12 mouse cellular contexts compared by ENCODE assay signal in the genomic region with DNA sequence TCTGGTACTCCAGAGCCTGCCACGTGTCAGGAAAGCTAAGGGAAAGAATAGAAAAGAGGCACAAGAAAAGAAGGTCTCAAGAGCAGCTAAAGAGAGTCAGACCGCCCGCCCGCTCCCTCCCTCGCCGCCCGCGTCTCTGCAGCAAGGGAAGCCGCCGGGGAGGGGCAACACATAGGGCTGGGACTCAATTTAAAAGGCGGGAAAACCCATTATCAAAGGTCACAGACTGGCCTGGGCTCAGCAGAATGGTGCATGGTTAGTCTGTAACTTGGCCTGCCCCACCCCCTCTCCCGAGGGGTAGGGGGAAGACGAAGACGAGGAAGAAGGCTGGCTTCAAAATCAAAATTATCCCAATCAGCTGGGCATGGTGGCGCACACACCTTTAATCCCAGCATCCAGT. TPM values are rescaled to one million over a fixed set of nuclear protein-coding genes. Genes with fewer than 3 reads are reported as not detected.
DNase-seq lines count a peak whose midpoint lies in the region; ATAC-seq and TF ChIP-seq lines count a peak whose summit lies in the region.
"Had no signal": no experiment of that assay in that cellular context is flagged by ENCODE, and none has a peak within 500 bp of the region (broad histone marks: within the 10 kb centered on the region; RNA-seq: fewer than 3 reads in every experiment).

No protein-coding gene starts in this region.

- no peak overlapping the region for H3K9ac ChIP-seq in forebrain, embryonic 13.5 days
- no peak overlapping the region for H3K9ac ChIP-seq in forebrain, postnatal 0 days
- H3K9ac ChIP-seq in midbrain, postnatal 0 days (replicated peaks; ENCODE audit: low read length, poor library complexity, severe bottlenecking) = no peak overlapping the region
- no peak overlapping the region for H3K9ac ChIP-seq in midbrain, embryonic 15.5 days
- no peak overlapping the region for H3K9ac ChIP-seq in intestine, postnatal 0 days (ENCODE audit: low read depth, low read length)
- no peak overlapping the region for H3K9ac ChIP-seq in stomach, postnatal 0 days (ENCODE audit: low read length)

- no peak for DNase-seq in forebrain, postnatal 0 days
- no peak for DNase-seq in midbrain, postnatal 0 days (ENCODE audit: low spot score)
- peak; percentile 27 for DNase-seq in stomach, postnatal 0 days (ENCODE audit: low spot score)
- DNase-seq in right cerebral cortex, postnatal 14 days = no peak
- DNase-seq in thymus, postnatal 25 days = no peak
- DNase-seq: adrenal gland, adult 2 months; B cell, adult 2 months; heart, postnatal 36 days had no signal

- H3K9me3 ChIP-seq in forebrain, embryonic 13.5 days (replicated peaks) = no peaks in the 10 kb centered on the region; the same call in 1 of the 2 replicates
- no peaks in the 10 kb centered on the region for H3K9me3 ChIP-seq in forebrain, postnatal 0 days (ENCODE audit: low read length)
- H3K9me3 ChIP-seq in midbrain, postnatal 0 days (ENCODE audit: low read length) = no peaks in the 10 kb centered on the region
- H3K9me3 ChIP-seq in midbrain, embryonic 15.5 days = no peaks in the 10 kb centered on the region
- no peaks in the 10 kb centered on the region for H3K9me3 ChIP-seq in intestine, postnatal 0 days (ENCODE audit: control insufficient read depth)
- H3K9me3 ChIP-seq in stomach, postnatal 0 days (ENCODE audit: control insufficient read depth, low read length) = no peaks in the 10 kb centered on the region

- H3K36me3 ChIP-seq in forebrain, embryonic 13.5 days (ENCODE audit: poor library complexity, severe bottlenecking) = no peaks in the 10 kb centered on the region
- H3K36me3 ChIP-seq in forebrain, postnatal 0 days (ENCODE audit: insufficient read depth) = no peaks in the 10 kb centered on the region
- H3K36me3 ChIP-seq in midbrain, postnatal 0 days (ENCODE audit: insufficient read depth, low read length) = no peaks in the 10 kb centered on the region
- no peaks in the 10 kb centered on the region for H3K36me3 ChIP-seq in midbrain, embryonic 15.5 days (replicated peaks)
- H3K36me3 ChIP-seq in intestine, postnatal 0 days (ENCODE audit: control insufficient read depth, insufficient read depth) = no peaks in the 10 kb centered on the region
- H3K36me3 ChIP-seq in stomach, postnatal 0 days (ENCODE audit: control insufficient read depth, insufficient read depth, low read length) = no peaks in the 10 kb centered on the region

- no peak overlapping the region for H3K27ac ChIP-seq in forebrain, embryonic 13.5 days
- H3K27ac ChIP-seq in forebrain, postnatal 0 days (ENCODE audit: low read depth, low read length) = no peak overlapping the region
- H3K27ac ChIP-seq in midbrain, postnatal 0 days (ENCODE audit: low read depth, low read length) = no peak overlapping the region
- no peak overlapping the region for H3K27ac ChIP-seq in midbrain, embryonic 15.5 days
- H3K27ac ChIP-seq in intestine, postnatal 0 days (ENCODE audit: low read depth, low read length) = no peak overlapping the region
- H3K27ac ChIP-seq in stomach, postnatal 0 days (replicated peaks) = no peak overlapping the region

- no peak for ATAC-seq in forebrain, embryonic 13.5 days
- ATAC-seq in forebrain, postnatal 0 days = no peak
- ATAC-seq in midbrain, postnatal 0 days (ENCODE audit: low FRiP score) = no peak
- no peak for ATAC-seq in midbrain, embryonic 15.5 days (replicated peaks)
- ATAC-seq in intestine, postnatal 0 days = no peak
- no peak for ATAC-seq in stomach, postnatal 0 days (ENCODE audit: low FRiP score, low TSS enrichment)

- TF ChIP-seq EP300 in stomach, postnatal 0 days (optimal IDR thresholded peaks at IDR 0.05) = no peak

- 26% methylated on average over 15 of the region's 15 CpGs for WGBS in forebrain, embryonic 13.5 days
- WGBS in forebrain, postnatal 0 days = 26% methylated on average over 15 of the region's 15 CpGs
- 27% methylated on average over 15 of the region's 15 CpGs for WGBS in midbrain, postnatal 0 days
- WGBS in midbrain, embryonic 15.5 days = 19% methylated on average over 15 of the region's 15 CpGs
- 17% methylated on average over 15 of the region's 15 CpGs for WGBS in intestine, postnatal 0 days
- 35% methylated on average over 15 of the region's 15 CpGs for WGBS in stomach, postnatal 0 days

- H3K4me1 ChIP-seq in forebrain, embryonic 13.5 days = no peaks in the 10 kb centered on the region
- H3K4me1 ChIP-seq in forebrain, postnatal 0 days (ENCODE audit: insufficient read depth) = no peaks in the 10 kb centered on the region
- no peaks in the 10 kb centered on the region for H3K4me1 ChIP-seq in midbrain, postnatal 0 days (ENCODE audit: insufficient read depth, low read length)
- no peaks in the 10 kb centered on the region for H3K4me1 ChIP-seq in midbrain, embryonic 15.5 days
- no peaks in the 10 kb centered on the region for H3K4me1 ChIP-seq in intestine, postnatal 0 days (replicated peaks; ENCODE audit: control insufficient read depth, insufficient read depth, low read length)
- H3K4me1 ChIP-seq in stomach, postnatal 0 days (replicated peaks; ENCODE audit: control insufficient read depth, insufficient read depth) = no peaks in the 10 kb centered on the region

- no peak for TF ChIP-seq CTCF in forebrain, postnatal 0 days (IDR thresholded peaks at IDR 0.05; ENCODE audit: low read depth)
- no peak for TF ChIP-seq CTCF in midbrain, postnatal 0 days (IDR thresholded peaks at IDR 0.05)
- no peak for TF ChIP-seq CTCF in intestine, postnatal 0 days (IDR thresholded peaks at IDR 0.05; ENCODE audit: low read depth)
- TF ChIP-seq CTCF in stomach, postnatal 0 days (IDR thresholded peaks at IDR 0.05; ENCODE audit: low read depth) = no peak

- no peak overlapping the region for H3K4me3 ChIP-seq in forebrain, embryonic 13.5 days
- no peak overlapping the region for H3K4me3 ChIP-seq in forebrain, postnatal 0 days (ENCODE audit: low read depth, low read length)
- H3K4me3 ChIP-seq in midbrain, postnatal 0 days (ENCODE audit: low read depth, low read length) = no peak overlapping the region
- H3K4me3 ChIP-seq in midbrain, embryonic 15.5 days = no peak overlapping the region
- no peak overlapping the region for H3K4me3 ChIP-seq in intestine, postnatal 0 days (ENCODE audit: low read depth, low read length)
- H3K4me3 ChIP-seq in stomach, postnatal 0 days (ENCODE audit: low read depth, low read length) = no peak overlapping the region
- H3K4me3 ChIP-seq: myocyte had no signal

- no peaks in the 10 kb centered on the region for H3K27me3 ChIP-seq in forebrain, embryonic 13.5 days
- H3K27me3 ChIP-seq in forebrain, postnatal 0 days (ENCODE audit: insufficient read depth, low read length) = no peaks in the 10 kb centered on the region
- no peaks in the 10 kb centered on the region for H3K27me3 ChIP-seq in midbrain, postnatal 0 days (ENCODE audit: insufficient read depth, low read length)
- no peaks in the 10 kb centered on the region for H3K27me3 ChIP-seq in midbrain, embryonic 15.5 days (replicated peaks)
- no peaks in the 10 kb centered on the region for H3K27me3 ChIP-seq in intestine, postnatal 0 days (replicated peaks; ENCODE audit: control insufficient read depth, insufficient read depth, low read length)
- no peaks in the 10 kb centered on the region for H3K27me3 ChIP-seq in stomach, postnatal 0 days (ENCODE audit: control insufficient read depth, insufficient read depth, low read length)

- peak overlapping the region; percentile 24; the same call in 1 of the 2 replicates for H3K4me2 ChIP-seq in forebrain, embryonic 13.5 days
- no peak overlapping the region for H3K4me2 ChIP-seq in forebrain, postnatal 0 days (ENCODE audit: low read depth)
- 0 out of 2 replicates have a peak overlapping the region, but pooled peaks have one; percentile 4 for H3K4me2 ChIP-seq in midbrain, postnatal 0 days (ENCODE audit: low read depth, low read length, poor library complexity, severe bottlenecking)
- H3K4me2 ChIP-seq in midbrain, embryonic 15.5 days = no peak overlapping the region
- H3K4me2 ChIP-seq in intestine, postnatal 0 days (replicated peaks; ENCODE audit: low read depth) = peak overlapping the region; percentile 13; the same call in 1 of the 2 replicates
- H3K4me2 ChIP-seq in stomach, postnatal 0 days (replicated peaks; ENCODE audit: low read depth) = no peak overlapping the region

RNA-seq across cellular contexts. Expression of a gene that starts 22.8 kb away (rescaled TPM):
- 0.45 and 0.87 TPM in 2 replicates for polyA plus RNA-seq in forebrain, embryonic 13.5 days (2015; fragmentation: Nextera tagmentation; extraction: Ambion mirVana)
- 0.95 and 4.4 TPM in 2 replicates for total RNA-seq in forebrain, postnatal 0 days (2014; rRNA removed)
- polyA plus RNA-seq in forebrain, postnatal 0 days (2015; fragmentation: Nextera tagmentation; extraction: Ambion mirVana) = 1.4 and 2.1 TPM in 2 replicates
- total RNA-seq in midbrain, postnatal 0 days (2014; rRNA removed) = 1.3 and 1.8 TPM in 2 replicates
- polyA plus RNA-seq in midbrain, postnatal 0 days (2015; fragmentation: Nextera tagmentation; extraction: Ambion mirVana) = 1.2 and 1.9 TPM in 2 replicates
- polyA plus RNA-seq in midbrain, embryonic 15.5 days (2015; fragmentation: Nextera tagmentation; extraction: Ambion mirVana) = 1.2 and 1.8 TPM in 2 replicates
- 4.1 and 4.8 TPM in 2 replicates for polyA plus RNA-seq in intestine, postnatal 0 days (2015; fragmentation: Nextera tagmentation; extraction: Ambion mirVana)
- polyA plus RNA-seq in stomach, postnatal 0 days (2015; fragmentation: Nextera tagmentation; extraction: Ambion mirVana) = 4.1 and 4.2 TPM in 2 replicates

RNA-seq across cellular contexts. Expression of a gene that starts 23.0 kb away (rescaled TPM):
- 1.00 and 1.1 TPM in 2 replicates for polyA plus RNA-seq in forebrain, embryonic 13.5 days (2015; fragmentation: Nextera tagmentation; extraction: Ambion mirVana)
- 3.3 and 6.7 TPM in 2 replicates for total RNA-seq in forebrain, postnatal 0 days (2014; rRNA removed)
- polyA plus RNA-seq in forebrain, postnatal 0 days (2015; fragmentation: Nextera tagmentation; extraction: Ambion mirVana) = 4.3 and 7.4 TPM in 2 replicates
- 4.7 and 6.2 TPM in 2 replicates for total RNA-seq in midbrain, postnatal 0 days (2014; rRNA removed)
- 4.3 and 4.5 TPM in 2 replicates for polyA plus RNA-seq in midbrain, postnatal 0 days (2015; fragmentation: Nextera tagmentation; extraction: Ambion mirVana)
- polyA plus RNA-seq in midbrain, embryonic 15.5 days (2015; fragmentation: Nextera tagmentation; extraction: Ambion mirVana) = 2.0 and 2.4 TPM in 2 replicates
- polyA plus RNA-seq in intestine, postnatal 0 days (2015; fragmentation: Nextera tagmentation; extraction: Ambion mirVana) = 6.6 and 7.2 TPM in 2 replicates
- polyA plus RNA-seq in stomach, postnatal 0 days (2015; fragmentation: Nextera tagmentation; extraction: Ambion mirVana) = 6.9 and 9.7 TPM in 2 replicates

RNA-seq across cellular contexts. Expression of a gene that starts 33.1 kb away (rescaled TPM):
- polyA plus RNA-seq in forebrain, embryonic 13.5 days (2015; fragmentation: Nextera tagmentation; extraction: Ambion mirVana) = 0.15 and 0.43 TPM in 2 replicates
- 1.3 TPM in 1 of 2 replicates, not detected in the other for total RNA-seq in forebrain, postnatal 0 days (2014; rRNA removed)
- 0.48 and 0.61 TPM in 2 replicates for polyA plus RNA-seq in forebrain, postnatal 0 days (2015; fragmentation: Nextera tagmentation; extraction: Ambion mirVana)
- 0.27 and 0.57 TPM in 2 replicates for total RNA-seq in midbrain, postnatal 0 days (2014; rRNA removed)
- 0.96 and 1.1 TPM in 2 replicates for polyA plus RNA-seq in midbrain, postnatal 0 days (2015; fragmentation: Nextera tagmentation; extraction: Ambion mirVana)
- 0.37 and 0.68 TPM in 2 replicates for polyA plus RNA-seq in midbrain, embryonic 15.5 days (2015; fragmentation: Nextera tagmentation; extraction: Ambion mirVana)
- 1.6 and 1.8 TPM in 2 replicates for polyA plus RNA-seq in intestine, postnatal 0 days (2015; fragmentation: Nextera tagmentation; extraction: Ambion mirVana)
- polyA plus RNA-seq in stomach, postnatal 0 days (2015; fragmentation: Nextera tagmentation; extraction: Ambion mirVana) = 0.50 and 0.75 TPM in 2 replicates

RNA-seq across cellular contexts. Expression of a gene that starts 36.8 kb away (rescaled TPM):
- 93.7 and 99.6 TPM in 2 replicates for polyA plus RNA-seq in forebrain, embryonic 13.5 days (2015; fragmentation: Nextera tagmentation; extraction: Ambion mirVana)
- 79.2 and 82.4 TPM in 2 replicates for total RNA-seq in forebrain, postnatal 0 days (2014; rRNA removed)
- 60.6 and 77.6 TPM in 2 replicates for polyA plus RNA-seq in forebrain, postnatal 0 days (2015; fragmentation: Nextera tagmentation; extraction: Ambion mirVana)
- total RNA-seq in midbrain, postnatal 0 days (2014; rRNA removed) = 81.7 and 89.2 TPM in 2 replicates
- 70.3 and 74.0 TPM in 2 replicates for polyA plus RNA-seq in midbrain, postnatal 0 days (2015; fragmentation: Nextera tagmentation; extraction: Ambion mirVana)
- 116 and 122 TPM in 2 replicates for polyA plus RNA-seq in midbrain, embryonic 15.5 days (2015; fragmentation: Nextera tagmentation; extraction: Ambion mirVana)
- 26.7 and 27.6 TPM in 2 replicates for polyA plus RNA-seq in intestine, postnatal 0 days (2015; fragmentation: Nextera tagmentation; extraction: Ambion mirVana)
- polyA plus RNA-seq in stomach, postnatal 0 days (2015; fragmentation: Nextera tagmentation; extraction: Ambion mirVana) = 30.5 and 32.4 TPM in 2 replicates

RNA-seq across cellular contexts. Expression of a gene that starts 39.8 kb away (rescaled TPM):
- 23.2 and 24.1 TPM in 2 replicates for polyA plus RNA-seq in forebrain, embryonic 13.5 days (2015; fragmentation: Nextera tagmentation; extraction: Ambion mirVana)
- total RNA-seq in forebrain, postnatal 0 days (2014; rRNA removed) = 11.1 and 20.5 TPM in 2 replicates
- 9.1 and 10.0 TPM in 2 replicates for polyA plus RNA-seq in forebrain, postnatal 0 days (2015; fragmentation: Nextera tagmentation; extraction: Ambion mirVana)
- 16.9 and 25.1 TPM in 2 replicates for total RNA-seq in midbrain, postnatal 0 days (2014; rRNA removed)
- polyA plus RNA-seq in midbrain, postnatal 0 days (2015; fragmentation: Nextera tagmentation; extraction: Ambion mirVana) = 9.0 and 10.2 TPM in 2 replicates
- polyA plus RNA-seq in midbrain, embryonic 15.5 days (2015; fragmentation: Nextera tagmentation; extraction: Ambion mirVana) = 15.9 and 17.4 TPM in 2 replicates
- polyA plus RNA-seq in intestine, postnatal 0 days (2015; fragmentation: Nextera tagmentation; extraction: Ambion mirVana) = 13.3 and 14.0 TPM in 2 replicates
- 7.9 and 9.0 TPM in 2 replicates for polyA plus RNA-seq in stomach, postnatal 0 days (2015; fragmentation: Nextera tagmentation; extraction: Ambion mirVana)

Comparison
In these comparisons a context has a peak if more than half of its experiments do, and no peak if none do; other contexts are left out.
1. H3K4me2 ChIP-seq: peak in forebrain, embryonic 13.5 days (single experiment), midbrain, postnatal 0 days (single experiment) and intestine, postnatal 0 days (single experiment); none in forebrain, postnatal 0 days (single experiment), midbrain, embryonic 15.5 days (single experiment) and stomach, postnatal 0 days (single experiment).